Mouse (Mus musculus) lung, adult 2 months (tissue): ENCODE measurements at regions not wholly inside any gene's neighbourhood (a gene's known extent, or its start where the extent isn't known, plus 50 kb on each side); places are given as distances from the start of the nearest gene placed in this dataset.

Experiments
- CTCF ChIP-seq: fragments of 200-500 bp; IDR thresholded peaks from 2 replicates; pipeline ENCODE4 v1.5.1; 2011; ENCODE audit warnings: mild to moderate bottlenecking, low read length, control low read depth; ENCODE audit not compliant: insufficient read depth
- POLR2A ChIP-seq: fragments of 200-500 bp; IDR thresholded peaks from 2 replicates; pipeline ENCODE4 v1.6.1; 2011; ENCODE audit warnings: low read depth, mild to moderate bottlenecking, control low read depth, low read length, borderline replicate concordance; ENCODE audit errors: extremely low read depth

- TF ChIP-seq POLR2A (no peak), CTCF (no peak)
Measured at GRCm38 (mm10) chr3:149318728-149319127, 328.4 kb upstream of the Adgrl2 start.
